Mouse (Mus musculus): ENCODE measurements around the gene Frmd6.

Gene Frmd6

GRCm38 (mm10) chr12:70824729-70825650 lies at the start of gene Frmd6:
Frmd6 (plus strand) TSS chr12:70825514.
- DNase-seq = peak; percentile 95

- DNase-seq = no peak
Observed at GRCm38 (mm10) chr12:70775609-70776008, 49.7 kb upstream of the Frmd6 start.

GRCm38 (mm10) chr12:70776683-70777082 lies 48.6 kb upstream of the Frmd6 start:
- peak; percentile 46 for DNase-seq

- no peak for DNase-seq
Observed at GRCm38 (mm10) chr12:70777466-70777865, 47.8 kb upstream of the Frmd6 start.

GRCm38 (mm10) chr12:70777866-70778265 lies 47.4 kb upstream of the Frmd6 start:
- no peak for DNase-seq

GRCm38 (mm10) chr12:70778271-70778670 lies 47.0 kb upstream of the Frmd6 start:
- no peak for DNase-seq

- no peak for DNase-seq
Observed at GRCm38 (mm10) chr12:70778724-70779123, 46.6 kb upstream of the Frmd6 start.

- DNase-seq = no peak
Observed at GRCm38 (mm10) chr12:70783049-70783448, 42.3 kb upstream of the Frmd6 start.

GRCm38 (mm10) chr12:70783475-70784239 lies 41.7 kb upstream of the Frmd6 start:
- peak; percentile 54 for DNase-seq

GRCm38 (mm10) chr12:70784240-70784705 lies 41.0 kb upstream of the Frmd6 start:
- DNase-seq = peak; percentile 37

- DNase-seq = no peak
Observed at GRCm38 (mm10) chr12:70789341-70789740, 36.0 kb upstream of the Frmd6 start.

GRCm38 (mm10) chr12:70793291-70793690 lies 32.0 kb upstream of the Frmd6 start:
- DNase-seq = no peak

- DNase-seq = peak; percentile 36
Observed at GRCm38 (mm10) chr12:70794543-70795388, 30.5 kb upstream of the Frmd6 start.

GRCm38 (mm10) chr12:70795389-70795711 lies 30.0 kb upstream of the Frmd6 start:
- no peak for DNase-seq

- no peak for DNase-seq
Observed at GRCm38 (mm10) chr12:70798496-70798895, 26.8 kb upstream of the Frmd6 start.

GRCm38 (mm10) chr12:70799231-70800002 lies 25.9 kb upstream of the Frmd6 start:
- DNase-seq = peak; percentile 72

- no peak for DNase-seq
Observed at GRCm38 (mm10) chr12:70800086-70800485, 25.2 kb upstream of the Frmd6 start.

GRCm38 (mm10) chr12:70801361-70801760 lies 24.0 kb upstream of the Frmd6 start:
- no peak for DNase-seq

- DNase-seq = peak; percentile 40
Observed at GRCm38 (mm10) chr12:70803494-70803893, 21.8 kb upstream of the Frmd6 start.

GRCm38 (mm10) chr12:70804989-70805388 lies 20.3 kb upstream of the Frmd6 start:
- no peak for DNase-seq

GRCm38 (mm10) chr12:70807543-70807942 lies 17.8 kb upstream of the Frmd6 start:
- DNase-seq = no peak

- DNase-seq = no peak
Observed at GRCm38 (mm10) chr12:70807975-70808374, 17.3 kb upstream of the Frmd6 start.
